Mouse (Mus musculus) lung, postnatal 0 days (tissue): ENCODE data around the gene Fbxo10. TPM values are rescaled to one million over a fixed set of nuclear protein-coding genes. Genes with fewer than 3 reads are reported as not detected.
"Not testable (repeated sequence)": the region's sequence is repeated elsewhere in the genome, so short reads cannot be mapped to it uniquely, and the experiment has no call there.

ENCODE experiments used
- ATAC-seq: fragments of 200-750 bp; cut with Nextera tagmentation; 2 replicates; pipeline ENCODE4 v1.8.0; 2017; ENCODE audit warnings: moderate library complexity
- DNase-seq: peaks from one replicate; pipeline ENCODE4 v3.0.0-alpha.2; 2016; ENCODE audit warnings: low spot score
- H3K27ac ChIP-seq: fragments of 300-500 bp; sonication (generic); 2 replicates; pipeline ENCODE4 v1.5.1; 2014; ENCODE audit warnings: antibody characterized with exemption, mild to moderate bottlenecking, low read length, mixed read lengths
- H3K27me3 ChIP-seq: fragments of 300-500 bp; sonication (generic); replicated peaks from 2 replicates; pipeline ENCODE4 v1.6.1; 2014; ENCODE audit warnings: low read length, mixed read lengths; ENCODE audit not compliant: insufficient read depth
- H3K36me3 ChIP-seq: fragments of 300-500 bp; sonication (generic); 2 replicates; pipeline ENCODE4 v1.6.1; 2014; ENCODE audit warnings: low read length, mixed read lengths; ENCODE audit not compliant: insufficient read depth
- H3K4me1 ChIP-seq: fragments of 300-500 bp; sonication (generic); 2 replicates; pipeline ENCODE4 v1.6.1; 2014; ENCODE audit warnings: antibody characterized with exemption, low read depth, low read length, mixed read lengths; ENCODE audit not compliant: insufficient read depth
- H3K4me2 ChIP-seq: fragments of 300-500 bp; sonication (generic); replicated peaks from 2 replicates; pipeline ENCODE4 v1.6.1; 2014; ENCODE audit warnings: low read depth, mild to moderate bottlenecking, low read length, moderate library complexity, mixed read lengths
- H3K4me3 ChIP-seq: fragments of 300-500 bp; sonication (generic); 2 replicates; pipeline ENCODE4 v1.5.1; 2014; ENCODE audit warnings: low read depth, low read length
- H3K9ac ChIP-seq: fragments of 300-500 bp; sonication (generic); replicated peaks from 2 replicates; pipeline ENCODE4 v1.6.1; 2014; ENCODE audit warnings: low read depth, mild to moderate bottlenecking
- H3K9me3 ChIP-seq: fragments of 300-500 bp; sonication (generic); 2 replicates; pipeline ENCODE4 v1.6.1; 2016; ENCODE audit warnings: low read length, mixed read lengths
- CTCF ChIP-seq: IDR thresholded peaks from 2 replicates; pipeline ENCODE4 v1.5.1; 2016; ENCODE audit warnings: antibody characterized with exemption, mild to moderate bottlenecking
- EP300 ChIP-seq: IDR thresholded peaks from 2 replicates; pipeline ENCODE4 v1.6.1; 2016; ENCODE audit warnings: antibody characterized with exemption, mild to moderate bottlenecking, control low read depth
- WGBS: fragments of 180-500 bp; shearing (Covaris S2); extraction: QIAGEN DNeasy Blood & Tissue Kit; methylation state at CpG from one replicate; pipeline ENCODE4 v1.1.7; 2014; 5-methylcytosine and 5-hydroxymethylcytosine counted together
- polyA plus RNA-seq: library from polyadenylated mRNA; unstranded; fragments of >200 nt; fragmentation: Nextera tagmentation; extraction: Ambion mirVana; gene quantifications from 2 replicates; pipeline ENCODE4 v1.2.1, GENCODE M21; 2015

Fbxo10 gene
- polyA plus RNA-seq, 1 experiment from 2014 or later: 5.9 TPM

GRCm38 (mm10) chr4:45055451-45055850, 29.0 kb downstream of the Fbxo10 start:
- H3K36me3 ChIP-seq: peaks cover 20% of the 10 kb centered on the region; the same call in 1 of the 2 replicates
- no peaks in the 10 kb centered on the region for H3K4me1 ChIP-seq
- H3K27me3 ChIP-seq: no peaks in the 10 kb centered on the region
- 84% methylated on average over 8 of the region's 8 CpGs for WGBS
- ATAC-seq (no peak), DNase-seq (no peak)
- no peak overlapping the region for H3K4me3 ChIP-seq
- no peak overlapping the region for H3K4me2 ChIP-seq
- TF ChIP-seq CTCF (no peak), EP300 (no peak)
- H3K9ac ChIP-seq: no peak overlapping the region
- H3K9me3 ChIP-seq: no peaks in the 10 kb centered on the region
- no peak overlapping the region for H3K27ac ChIP-seq

- no peaks in the 10 kb centered on the region for H3K9me3 ChIP-seq
- no peaks in the 10 kb centered on the region for H3K27me3 ChIP-seq
- H3K4me2 ChIP-seq: no peak overlapping the region
- ATAC-seq: no peak
- peaks cover 14% of the 10 kb centered on the region; the same call in 1 of the 2 replicates for H3K36me3 ChIP-seq
- H3K9ac ChIP-seq: no peak overlapping the region
- no peak overlapping the region for H3K27ac ChIP-seq
- 46% methylated on average over 3 of the region's 3 CpGs for WGBS
- no peak for TF ChIP-seq EP300
- peak; percentile 58 for TF ChIP-seq CTCF
- H3K4me3 ChIP-seq: no peak overlapping the region
- DNase-seq: peak; percentile 20
- H3K4me1 ChIP-seq: no peaks in the 10 kb centered on the region
These were observed 29.5 kb downstream of the Fbxo10 start for GRCm38 (mm10) chr4:45054862-45055261.

- no peak for DNase-seq
- no peak overlapping the region for H3K9ac ChIP-seq
- TF ChIP-seq CTCF (no peak), EP300 (no peak)
- no peaks in the 10 kb centered on the region for H3K27me3 ChIP-seq
- WGBS: 80% methylated on average over 9 of the region's 9 CpGs
- no peaks in the 10 kb centered on the region for H3K4me1 ChIP-seq
- no peak overlapping the region for H3K4me2 ChIP-seq
- H3K27ac ChIP-seq: no peak overlapping the region
- H3K36me3 ChIP-seq: 0 out of 2 replicates have a peak, but pooled peaks cover 3% of the 10 kb centered on the region
- H3K9me3 ChIP-seq: no peaks in the 10 kb centered on the region
- no peak for ATAC-seq
- H3K4me3 ChIP-seq: no peak overlapping the region
These were observed 36.4 kb downstream of the Fbxo10 start for GRCm38 (mm10) chr4:45047956-45048355.

- ATAC-seq: no peak
These were observed 37.0 kb downstream of the Fbxo10 start for GRCm38 (mm10) chr4:45047286-45047887.

GRCm38 (mm10) chr4:45046679-45047078, 37.7 kb downstream of the Fbxo10 start:
- no peak for TF ChIP-seq CTCF
- no peak for TF ChIP-seq EP300
- ATAC-seq (no peak), DNase-seq (no peak)
- Histone ChIP-seq H3K27me3 (no peaks in the 10 kb centered on the region), H3K9me3 (no peaks in the 10 kb centered on the region), H3K4me1 (no peaks in the 10 kb centered on the region), H3K4me3 (no peak overlapping the region), H3K36me3 (0 out of 2 replicates have a peak, but pooled peaks cover 3% of the 10 kb centered on the region), H3K27ac (no peak overlapping the region), H3K4me2 (no peak overlapping the region), H3K9ac (no peak overlapping the region)
- 86% methylated on average over 5 of the region's 5 CpGs for WGBS

More at GRCm38 (mm10) chr4:45047286-45047887, 37.0 kb downstream of the Fbxo10 start:
- Histone ChIP-seq H3K9ac (no peak overlapping the region), H3K36me3 (0 out of 2 replicates have a peak, but pooled peaks cover 3% of the 10 kb centered on the region), H3K27me3 (no peaks in the 10 kb centered on the region), H3K4me3 (no peak overlapping the region), H3K4me1 (no peaks in the 10 kb centered on the region), H3K4me2 (no peak overlapping the region), H3K27ac (no peak overlapping the region), H3K9me3 (no peaks in the 10 kb centered on the region)
- DNase-seq: no peak
- TF ChIP-seq EP300 (no peak), CTCF (no peak)
- WGBS: 84% methylated on average over 9 of the region's 9 CpGs

GRCm38 (mm10) chr4:45040795-45041194, 43.6 kb downstream of the Fbxo10 start:
- no peak for TF ChIP-seq EP300
- TF ChIP-seq CTCF: no peak
- ATAC-seq (no peak), DNase-seq (no peak)
- Histone ChIP-seq H3K9me3 (no peaks in the 10 kb centered on the region), H3K27me3 (no peaks in the 10 kb centered on the region), H3K27ac (no peak overlapping the region), H3K4me3 (no peak overlapping the region), H3K4me2 (no peak overlapping the region), H3K36me3 (no peaks in the 10 kb centered on the region), H3K9ac (no peak overlapping the region), H3K4me1 (0 out of 2 replicates have a peak, but pooled peaks cover 3% of the 10 kb centered on the region)
- 78% methylated on average over 5 of the region's 7 CpGs for WGBS

GRCm38 (mm10) chr4:45039546-45039945, 44.9 kb downstream of the Fbxo10 start:
- WGBS: 91% methylated on average over 7 of the region's 7 CpGs
- DNase-seq, ATAC-seq: not testable (repeated sequence)

More at GRCm38 (mm10) chr4:45039546-45039945, 44.9 kb downstream of the Fbxo10 start:
- H3K36me3 ChIP-seq, H3K9ac ChIP-seq, H3K4me1 ChIP-seq, H3K27me3 ChIP-seq, H3K4me3 ChIP-seq, H3K27ac ChIP-seq, H3K9me3 ChIP-seq, H3K4me2 ChIP-seq: not testable (repeated sequence)
